Mouse (Mus musculus) layer of hippocampus, adult 2 months (tissue): Measurements from ENCODE around the gene Ubr2. TPM values are rescaled to one million over a fixed set of nuclear protein-coding genes. Genes with fewer than 3 reads are reported as not detected.

ENCODE experiments used
- DNase-seq, 2 experiments: peaks; one replicate each; pipeline ENCODE4 v3.0.0; 2022; ENCODE audit warnings: low spot score in 2 of 2
- H3K27ac ChIP-seq: fragments of 200-600 bp; 2 replicates; pipeline ENCODE4 v1.8.1; 2022
- H3K4me3 ChIP-seq: fragments of 200-600 bp; 2 replicates; pipeline ENCODE4 v1.8.1; 2022; ENCODE audit warnings: mild to moderate bottlenecking
- CTCF ChIP-seq: fragments of 200-600 bp; conservative IDR thresholded peaks from 2 replicates; pipeline ENCODE4 v1.8.1; 2022; ENCODE audit warnings: antibody characterized with exemption, mild to moderate bottlenecking, moderate library complexity
- total RNA-seq, 2 experiments: library from RNA; stranded (reverse); gene quantifications; 2 replicates each; pipeline ENCODE4 v1.2.3; 2021

Gene Ubr2
- total RNA-seq, 2 experiments from 2014 or later: 61.0 to 63.7 TPM

- Histone ChIP-seq H3K4me3 (no peak overlapping the region), H3K27ac (no peak overlapping the region)
- DNase-seq: no peak
- TF ChIP-seq CTCF: no peak
These were observed 109.4 kb downstream of the Ubr2 start for GRCm38 (mm10) chr17:46900941-46901340.

DNA sequence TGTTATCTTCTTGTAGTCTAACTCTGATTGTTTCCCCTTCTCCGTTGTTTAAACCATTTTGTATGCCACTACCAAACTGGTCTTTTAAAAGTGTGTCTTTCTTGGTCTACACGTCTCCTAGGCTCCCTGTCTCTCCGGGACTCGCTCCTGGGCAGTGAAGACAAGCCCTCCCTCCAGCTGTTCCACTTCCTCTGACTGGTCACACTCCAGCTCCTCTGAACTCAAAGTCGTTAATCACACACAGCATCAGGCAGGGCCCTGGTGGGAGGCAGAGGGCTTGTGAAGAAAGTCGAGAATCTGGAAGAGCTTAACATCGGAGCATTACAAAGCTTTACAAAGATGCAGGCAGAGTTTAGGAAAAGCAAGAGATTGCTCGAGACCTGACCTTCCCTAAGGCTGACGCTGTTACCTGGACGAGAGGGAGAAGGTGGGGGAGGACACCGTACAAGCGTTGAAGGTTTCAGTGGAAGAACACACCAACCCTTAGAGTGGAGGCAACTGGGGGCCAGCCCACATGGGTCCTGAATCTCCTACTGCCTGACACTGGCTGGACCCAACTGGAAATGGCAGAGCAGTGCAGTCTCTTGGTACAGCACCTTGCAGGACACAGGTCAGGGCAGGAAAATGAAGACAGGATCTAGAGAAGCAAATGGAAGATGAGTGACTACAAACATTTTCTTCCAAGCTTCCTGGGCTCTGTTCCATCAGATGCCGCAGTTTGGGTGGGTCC is 113.0 kb downstream of the Ubr2 start:
- DNase-seq: no peak
- Histone ChIP-seq H3K4me3 (no peak overlapping the region), H3K27ac (no peak overlapping the region)
- TF ChIP-seq CTCF: no peak

DNA sequence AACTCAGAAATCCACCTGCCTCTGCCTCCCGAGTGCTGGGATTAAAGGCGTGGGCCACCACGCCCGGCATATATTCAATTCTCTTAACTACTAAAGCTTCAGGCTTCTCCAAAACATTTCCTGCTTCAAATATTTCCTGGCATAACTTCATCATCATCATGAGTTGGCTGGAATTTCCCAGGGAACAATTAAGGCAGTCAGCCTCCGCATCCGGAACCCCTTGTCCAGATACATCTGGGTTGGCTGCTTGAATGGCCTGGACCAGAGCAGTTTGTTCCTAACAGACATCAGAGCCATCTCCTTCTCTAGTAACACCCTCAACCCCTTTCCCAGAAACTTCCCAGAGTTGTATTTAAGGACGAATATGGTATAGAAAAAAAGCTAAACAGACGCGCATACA is 114.9 kb downstream of the Ubr2 start:
- Histone ChIP-seq H3K4me3 (no peak overlapping the region), H3K27ac (no peak overlapping the region)
- DNase-seq: no peak
- TF ChIP-seq CTCF: no peak

GRCm38 (mm10) chr17:46890843-46891594 is 119.3 kb downstream of the Ubr2 start:
- peak overlapping the region; percentile 66 for H3K4me3 ChIP-seq
- H3K27ac ChIP-seq: peak overlapping the region; percentile 98
- TF ChIP-seq CTCF: peak; percentile 29
- peak in 1 of 2 experiments; percentile 39 for DNase-seq

- peak; percentile 97 for DNase-seq
- no peak for TF ChIP-seq CTCF
- H3K27ac ChIP-seq: peak within 1 kb of the TSS; percentile 99
- peak within 1 kb of the TSS; percentile 66 for H3K4me3 ChIP-seq
These were observed 120.1 kb downstream of the Ubr2 start, which contains the start of gene Tbcc for GRCm38 (mm10) chr17:46890116-46890815. Gene Tbcc (plus strand): TSS chr17:46890684.

GRCm38 (mm10) chr17:46889450-46890084 is 120.8 kb downstream of the Ubr2 start:
- Histone ChIP-seq H3K4me3 (peak overlapping the region; percentile 66), H3K27ac (peak overlapping the region; percentile 99)
- DNase-seq: peak; percentile 62 to 68
- peak; percentile 7; the same call in 1 of the 2 replicates for TF ChIP-seq CTCF

DNA sequence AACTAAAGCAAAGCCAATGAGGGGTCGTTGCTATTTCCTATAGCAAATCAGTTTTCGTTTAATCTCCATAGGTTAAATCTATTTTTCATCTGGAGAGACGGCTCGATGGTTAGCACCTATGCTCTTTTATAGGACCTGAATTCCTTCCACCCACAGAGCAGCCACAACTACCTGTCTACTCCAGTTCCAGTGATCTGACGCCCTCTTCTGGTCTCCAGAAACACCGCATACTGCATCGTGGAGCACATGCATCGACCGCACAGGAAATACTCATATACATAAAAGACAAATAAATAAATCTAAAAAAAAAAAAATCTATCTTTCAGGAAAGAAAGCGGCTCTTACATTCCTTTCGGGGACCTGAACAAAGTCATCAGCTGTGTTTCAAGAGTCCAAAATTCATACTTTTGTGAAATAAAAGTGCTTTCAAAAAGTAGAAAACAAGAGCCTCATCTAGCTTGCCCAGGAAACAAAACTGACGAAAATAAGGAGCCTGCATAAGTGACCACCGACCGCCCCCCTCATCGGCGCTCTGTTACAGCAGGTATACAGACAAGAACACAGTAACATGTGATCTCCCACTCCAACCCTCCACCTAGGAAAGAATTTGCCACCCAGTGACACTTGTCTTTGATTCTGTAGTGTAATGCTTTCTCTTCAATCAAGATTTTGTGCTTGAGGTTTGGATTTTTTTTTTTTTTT is 121.7 kb downstream of the Ubr2 start:
- Histone ChIP-seq H3K4me3 (peak overlapping the region; percentile 66), H3K27ac (peak overlapping the region; percentile 99)
- DNase-seq: peak; percentile 59 to 61
- peak; percentile 86 for TF ChIP-seq CTCF

- TF ChIP-seq CTCF: no peak
- no peak overlapping the region for H3K27ac ChIP-seq
- DNase-seq: no peak
- no peak overlapping the region; the same call in 1 of the 2 replicates for H3K4me3 ChIP-seq
These were observed 124.3 kb downstream of the Ubr2 start for GRCm38 (mm10) chr17:46885910-46886643.

GRCm38 (mm10) chr17:46885218-46885909 is 125.0 kb downstream of the Ubr2 start:
- H3K27ac ChIP-seq: no peak overlapping the region
- TF ChIP-seq CTCF: no peak
- no peak for DNase-seq
- H3K4me3 ChIP-seq: no peak overlapping the region

GRCm38 (mm10) chr17:46884766-46885165 is 125.6 kb downstream of the Ubr2 start:
- no peak for TF ChIP-seq CTCF
- no peak for DNase-seq
- Histone ChIP-seq H3K4me3 (no peak overlapping the region), H3K27ac (no peak overlapping the region)

DNA sequence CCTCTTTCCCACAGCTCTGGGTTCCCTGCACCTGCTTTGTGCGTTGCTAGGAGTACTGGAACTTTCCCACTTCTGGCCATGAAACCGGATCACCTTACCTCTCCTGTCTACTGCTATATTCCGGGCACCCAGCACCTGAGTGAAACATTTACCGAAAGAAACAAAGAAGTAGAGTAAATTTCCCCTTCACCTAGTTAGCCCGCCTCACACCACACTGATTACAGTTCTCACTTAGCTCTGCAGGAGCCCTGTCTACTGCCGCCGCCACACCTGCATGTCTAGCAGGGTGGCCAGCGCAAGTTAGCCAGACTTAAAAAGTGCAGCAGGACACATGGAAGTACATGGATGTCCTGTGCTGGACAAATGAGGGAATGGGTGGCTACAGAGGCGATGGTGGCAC is 127.2 kb downstream of the Ubr2 start:
- Histone ChIP-seq H3K4me3 (no peak overlapping the region), H3K27ac (no peak overlapping the region)
- no peak for DNase-seq
- TF ChIP-seq CTCF: no peak
